Mouse (Mus musculus) adrenal gland, adult 2 months (tissue): Measurements from ENCODE around the gene Hpn. TPM values are rescaled to one million over a fixed set of nuclear protein-coding genes. Genes with fewer than 3 reads are reported as not detected.

ENCODE experiments used
- DNase-seq: peaks from one replicate; pipeline ENCODE4 v3.0.0; 2021
- polyA plus RNA-seq: library from polyadenylated mRNA; depleted of rRNA; stranded (reverse); fragments of >200 nt; gene quantifications from 2 replicates; pipeline ENCODE4 v1.2.3, GENCODE M21; 2012
- total RNA-seq, 2 experiments: library from RNA; stranded (reverse); gene quantifications; 2 replicates each; pipeline ENCODE4 v1.2.3; 2021

Gene Hpn
- total and polyA plus RNA-seq, 3 experiments, result 1.3 to 2.6 (median 2.4) TPM

GRCm38 (mm10) chr7:31081106-31081505 lies 34.0 kb downstream of the Hpn start:
- no peak for DNase-seq

GRCm38 (mm10) chr7:31080611-31081010 lies 34.5 kb downstream of the Hpn start:
- DNase-seq, result no peak

- no peak for DNase-seq
Measured at GRCm38 (mm10) chr7:31079670-31080069, 35.4 kb downstream of the Hpn start.

GRCm38 (mm10) chr7:31077885-31078445 lies 37.1 kb downstream of the Hpn start:
- DNase-seq, result no peak

- DNase-seq, result no peak
Measured at GRCm38 (mm10) chr7:31077470-31077869, 37.6 kb downstream of the Hpn start.

- DNase-seq, result no peak
Measured at GRCm38 (mm10) chr7:31076492-31076891, 38.6 kb downstream of the Hpn start, which contains the start of gene Fxyd3. Gene Fxyd3 (minus strand): TSS chr7:31076704.

- no peak for DNase-seq
Measured at GRCm38 (mm10) chr7:31074713-31075069, 40.4 kb downstream of the Hpn start.

GRCm38 (mm10) chr7:31074061-31074712 lies 40.9 kb downstream of the Hpn start:
- peak; percentile 17 for DNase-seq

GRCm38 (mm10) chr7:31073546-31073945 lies 41.5 kb downstream of the Hpn start:
- DNase-seq, result no peak

- DNase-seq, result no peak
Measured at GRCm38 (mm10) chr7:31072326-31072725, 42.8 kb downstream of the Hpn start.

GRCm38 (mm10) chr7:31070324-31070723 lies 44.8 kb downstream of the Hpn start:
- no peak for DNase-seq

- no peak for DNase-seq
Measured at GRCm38 (mm10) chr7:31069491-31069890, 45.6 kb downstream of the Hpn start.

- DNase-seq, result no peak
Measured at GRCm38 (mm10) chr7:31067836-31068235, 47.3 kb downstream of the Hpn start.

- no peak for DNase-seq
Measured at GRCm38 (mm10) chr7:31063074-31063560, 52.0 kb downstream of the Hpn start.

- DNase-seq, result no peak
Measured at GRCm38 (mm10) chr7:31060621-31061010, 54.5 kb downstream of the Hpn start.

- DNase-seq, result no peak
Measured at GRCm38 (mm10) chr7:31059919-31060620, 55.0 kb downstream of the Hpn start.

GRCm38 (mm10) chr7:31059108-31059507 lies 56.0 kb downstream of the Hpn start, which contains the start of gene Lgi4:
Gene Lgi4 (plus strand): TSS chr7:31059342.
- peak; percentile 90 for DNase-seq

GRCm38 (mm10) chr7:31058211-31058610 lies 56.9 kb downstream of the Hpn start:
- DNase-seq, result peak; percentile 65

- peak; percentile 60 for DNase-seq
Measured at GRCm38 (mm10) chr7:31057730-31058129, 57.4 kb downstream of the Hpn start.

GRCm38 (mm10) chr7:31057071-31057470 lies 58.0 kb downstream of the Hpn start, which contains the start of gene Fxyd1:
Gene Fxyd1 (minus strand): TSS chr7:31057199.
- no peak for DNase-seq

- DNase-seq, result peak; percentile 26
Measured at GRCm38 (mm10) chr7:31056448-31056847, 58.6 kb downstream of the Hpn start.

- DNase-seq, result peak; percentile 61
Measured at GRCm38 (mm10) chr7:31055883-31056282, 59.2 kb downstream of the Hpn start.

GRCm38 (mm10) chr7:31055354-31055824 lies 59.7 kb downstream of the Hpn start:
- peak; percentile 88 for DNase-seq
